Mouse (Mus musculus) liver, embryonic 12.5 days (tissue): ENCODE measurements around the gene Gcc2. TPM values are rescaled to one million over a fixed set of nuclear protein-coding genes. Genes with fewer than 3 reads are reported as not detected.

ENCODE experiments used
- polyA plus RNA-seq: library from polyadenylated mRNA; unstranded; fragments of >200 nt; fragmentation: Nextera tagmentation; extraction: Ambion mirVana; gene quantifications from 2 replicates; pipeline ENCODE4 v1.2.1, GENCODE M21; 2016

Gene Gcc2
- polyA plus RNA-seq, 1 experiment from 2014 or later = 33.6 TPM

Other genes with a start within 250 kb of the Gcc2 start
- not detected in 2 replicates for gene AW822073, start 30.6 kb upstream of the Gcc2 start, polyA plus RNA-seq
- not detected in 2 replicates for gene Duxf3, start 22.8 kb upstream of the Gcc2 start, polyA plus RNA-seq
- not detected in 2 replicates for gene Gm4981, start 18.8 kb upstream of the Gcc2 start, polyA plus RNA-seq
- 112 and 121 TPM in 2 replicates for gene Lims1, start 68.0 kb downstream of the Gcc2 start, polyA plus RNA-seq
- gene Ranbp2, start 191.4 kb downstream of the Gcc2 start, polyA plus RNA-seq = 32.1 and 33.2 TPM in 2 replicates
- 3.6 and 4.3 TPM in 2 replicates for gene Ccdc138, start 242.5 kb downstream of the Gcc2 start, polyA plus RNA-seq